Mouse (Mus musculus) erythroblast, embryonic 14.5 days (primary cell): ENCODE measurements around the gene Lrig2.

Experiments
- GATA1 ChIP-seq: IDR thresholded peaks from 2 replicates; pipeline ENCODE4 v1.6.1; 2012; ENCODE audit warnings: low read length, inconsistent platforms, mixed read lengths
- TAL1 ChIP-seq: IDR thresholded peaks from 3 replicates; pipeline ENCODE4 v1.6.1; 2012; ENCODE audit warnings: low read length, inconsistent platforms, mixed read lengths

DNA sequence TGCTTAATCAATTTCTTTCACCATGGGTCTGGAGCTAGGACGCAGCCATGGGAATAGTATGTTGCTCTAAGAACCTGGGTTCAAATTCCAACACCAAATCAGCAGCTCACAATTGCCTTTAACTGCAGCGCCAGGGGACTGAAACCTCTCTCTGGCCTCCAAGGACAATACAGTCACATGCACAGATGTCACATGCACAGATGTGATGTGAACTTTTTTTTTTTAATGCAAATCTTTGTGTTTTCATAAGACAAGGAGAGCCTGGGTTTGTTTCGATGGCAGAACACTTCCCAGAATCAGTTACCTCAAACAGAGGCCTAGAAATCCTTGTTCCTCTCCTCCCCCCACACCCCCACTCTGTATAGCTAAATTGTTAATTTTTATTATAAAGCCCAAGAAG is 133.5 kb downstream of the Lrig2 start:
- no peak for TF ChIP-seq GATA1
- TF ChIP-seq TAL1: no peak
